Mouse (Mus musculus) ES-Bruce4 (cell line): ENCODE data around the gene Xylt1.

Source experiments
- CTCF ChIP-seq: IDR thresholded peaks from one replicate; pipeline ENCODE4 v1.8.1; 2011; ENCODE audit warnings: low read depth, low read length
- EP300 ChIP-seq: IDR thresholded peaks from 2 replicates; pipeline ENCODE4 v1.6.1; 2011; ENCODE audit warnings: low read depth, low read length; ENCODE audit not compliant: insufficient read depth
- POLR2A ChIP-seq: IDR thresholded peaks from one replicate; pipeline ENCODE4 v1.8.1; 2011; ENCODE audit warnings: low read length; ENCODE audit not compliant: insufficient read depth

GRCm38 (mm10) chr7:117567252-117567651 lies 186.5 kb downstream of the Xylt1 start:
- TF ChIP-seq CTCF (no peak), EP300 (no peak), POLR2A (no peak)
